Mouse (Mus musculus) brain, embryonic 14.5 days (tissue): Measurements from ENCODE around the gene Epb41.

Experiments
- CTCF ChIP-seq: fragments of 200-500 bp; IDR thresholded peaks from 2 replicates; pipeline ENCODE4 v1.5.1; 2012; ENCODE audit warnings: inconsistent platforms, mild to moderate bottlenecking, moderate library complexity, borderline replicate concordance; ENCODE audit not compliant: insufficient read depth, insufficient read length; ENCODE audit errors: extremely low read depth
- POLR2A ChIP-seq: fragments of 200-500 bp; IDR thresholded peaks from 2 replicates; pipeline ENCODE4 v1.6.1; 2012; ENCODE audit warnings: mild to moderate bottlenecking, inconsistent platforms, borderline replicate concordance; ENCODE audit not compliant: poor library complexity, insufficient read depth, insufficient read length, severe bottlenecking; ENCODE audit errors: extremely low read depth

GRCm38 (mm10) chr4:132059541-132059940, 15.6 kb downstream of the Epb41 start:
- TF ChIP-seq CTCF (no peak), POLR2A (no peak)
